Mouse (Mus musculus) thymus, postnatal 14 days (tissue): ENCODE results near the gene Slc25a20.
A peak's percentile ranks its signal among the peaks of the same experiment; 100 is the strongest.

Source experiments
- DNase-seq: peaks from one replicate; pipeline ENCODE4 v3.0.0; 2021

The Slc25a20 gene

DNA sequence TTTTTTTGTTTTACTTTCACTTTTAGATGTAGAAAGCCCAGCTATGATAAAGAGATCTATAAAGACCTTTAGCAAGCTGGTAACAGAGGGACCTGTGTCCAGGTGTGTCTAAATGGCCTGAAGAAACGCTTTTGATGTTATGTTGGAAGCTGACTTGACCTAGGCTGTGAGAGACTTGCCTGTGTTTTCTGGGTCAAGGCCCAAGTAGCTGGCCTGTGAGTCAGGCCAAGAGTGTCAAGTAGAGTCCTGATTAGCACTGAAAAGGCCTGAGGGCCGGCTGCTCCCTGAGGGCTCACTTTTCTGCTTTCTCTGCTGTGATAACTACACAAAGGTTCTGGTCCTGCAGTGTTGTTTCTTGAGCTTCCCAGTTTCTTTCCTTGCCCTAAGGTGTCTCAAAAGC is 25.8 kb downstream of the Slc25a20 start:
- no peak for DNase-seq

DNA sequence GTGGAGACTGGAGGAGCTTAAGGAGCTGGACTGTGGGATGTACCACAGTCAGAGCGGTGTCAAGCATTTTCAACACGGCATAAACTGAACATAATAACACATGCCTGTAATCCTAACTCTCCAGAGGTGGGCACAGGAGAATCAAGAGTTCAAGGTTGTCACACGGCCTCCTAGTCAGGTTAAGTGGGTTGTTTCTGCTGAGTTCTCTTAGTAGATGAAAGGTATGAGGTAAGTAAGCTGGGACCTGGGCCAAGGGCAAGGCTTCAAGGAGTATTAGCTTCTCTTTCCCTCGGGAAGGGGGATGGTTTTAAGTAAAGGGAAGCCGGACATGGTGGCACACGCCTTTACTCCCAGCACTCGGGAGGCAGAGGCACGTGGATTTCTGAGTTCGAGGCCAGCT is 26.6 kb downstream of the Slc25a20 start:
- no peak for DNase-seq

DNA sequence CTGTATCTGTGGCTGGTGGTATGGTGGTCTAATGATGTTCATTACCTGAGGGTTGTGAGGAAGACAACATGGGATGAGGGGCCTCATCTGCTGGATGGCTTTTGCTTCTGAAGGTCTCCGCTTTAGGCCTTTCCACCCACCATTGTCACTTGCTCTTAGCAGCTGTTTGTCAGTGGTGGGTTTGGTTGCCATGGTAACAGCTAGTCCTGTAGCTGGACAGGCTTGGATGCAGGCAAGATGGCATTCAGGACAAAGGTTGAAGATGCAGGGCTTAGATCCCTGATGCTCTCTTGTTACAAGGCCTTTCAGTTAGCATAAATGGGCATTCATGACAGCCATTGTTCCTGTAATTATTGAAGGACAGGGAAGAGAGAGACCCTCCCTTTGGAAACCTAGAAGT is 27.2 kb downstream of the Slc25a20 start, which contains the start of gene Prkar2a:
TSS of gene Prkar2a (plus strand) at position 209 of the 400 bp plus-strand sequence.
- no peak for DNase-seq

DNA sequence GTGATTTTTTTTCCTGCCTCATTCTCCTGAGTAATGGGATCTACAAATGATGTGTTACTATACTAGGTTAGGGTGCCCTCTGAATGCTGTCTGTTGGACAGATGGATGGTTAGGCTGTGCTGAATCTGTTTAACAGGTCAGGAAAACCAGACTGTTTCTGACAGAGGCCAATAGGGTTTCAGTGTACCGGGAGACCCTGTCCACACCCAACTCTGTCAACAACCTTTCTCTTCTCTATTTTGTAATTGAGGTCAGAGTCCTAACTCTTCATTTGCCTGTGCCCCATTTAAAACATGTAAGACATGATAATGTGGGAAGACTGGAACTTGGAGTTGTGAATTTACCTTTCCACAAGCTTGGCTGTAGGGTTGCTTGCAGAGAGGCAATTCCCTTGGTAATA is 28.1 kb downstream of the Slc25a20 start:
- no peak for DNase-seq

GRCm38 (mm10) chr9:108690914-108691313 is 29.0 kb downstream of the Slc25a20 start:
- DNase-seq, result no peak

DNA sequence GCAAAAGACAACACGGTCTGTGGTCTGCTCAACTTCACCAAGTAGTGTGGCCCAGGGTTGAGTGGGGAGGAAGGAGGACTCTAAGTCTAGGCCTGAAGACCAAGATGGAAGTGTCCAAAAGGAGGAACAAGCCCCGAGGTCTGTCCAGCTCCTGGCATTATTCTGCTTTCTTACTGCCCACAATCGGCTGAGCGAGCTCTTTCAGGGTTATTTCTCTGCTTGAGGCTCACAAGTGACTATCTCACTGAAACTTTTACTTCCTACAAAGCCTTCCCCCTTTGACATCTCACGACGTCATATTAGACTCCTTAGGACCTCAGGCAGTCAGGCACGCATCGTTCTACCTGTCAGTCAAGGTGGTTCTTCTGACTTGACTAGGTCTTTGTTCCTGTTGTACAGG is 29.5 kb downstream of the Slc25a20 start:
- no peak for DNase-seq

DNA sequence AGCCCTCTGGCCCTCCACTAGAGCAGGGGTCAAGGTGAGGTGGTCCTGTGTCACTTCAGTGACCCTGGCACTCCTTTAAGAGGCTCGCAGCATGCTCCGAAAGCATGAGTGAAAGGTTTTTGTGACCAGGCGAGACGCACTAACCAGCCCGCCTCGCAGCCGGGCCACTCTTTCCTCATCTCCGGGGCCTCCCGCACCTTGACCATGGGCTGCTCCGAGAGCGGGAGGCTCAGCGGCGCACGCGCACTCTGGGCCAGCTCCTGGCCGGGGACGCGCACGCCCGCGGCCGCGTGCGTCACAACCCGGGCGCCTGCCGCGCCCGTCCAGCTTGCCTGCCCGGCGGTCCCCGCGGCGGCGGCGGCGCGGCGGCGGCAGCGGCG is 29.9 kb downstream of the Slc25a20 start:
- peak; percentile 65 for DNase-seq

- peak; percentile 46 for DNase-seq
Observed at GRCm38 (mm10) chr9:108692226-108693041, 30.5 kb downstream of the Slc25a20 start.

- no peak for DNase-seq
Observed at GRCm38 (mm10) chr9:108693946-108694345, 32.1 kb downstream of the Slc25a20 start.

DNA sequence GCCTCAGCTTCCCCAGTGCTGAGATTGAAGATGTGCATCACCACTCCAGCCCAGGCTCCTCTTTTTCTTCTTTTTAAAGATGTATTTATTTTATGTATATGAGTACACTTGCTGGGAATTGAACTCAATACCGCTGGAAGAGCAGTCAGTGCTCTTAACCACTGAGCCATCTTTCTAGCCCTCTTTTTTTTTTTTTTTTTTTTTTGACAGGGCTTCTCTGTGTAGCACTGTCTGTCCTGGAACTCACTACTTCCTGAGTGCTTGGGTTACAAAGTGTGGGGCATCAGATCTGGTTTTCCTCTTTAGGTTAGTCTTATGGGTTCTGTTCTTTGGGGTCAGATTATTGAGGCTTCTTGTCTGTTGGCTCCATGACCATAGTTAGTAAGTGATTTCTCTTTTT is 32.6 kb downstream of the Slc25a20 start:
- DNase-seq, result no peak

DNA sequence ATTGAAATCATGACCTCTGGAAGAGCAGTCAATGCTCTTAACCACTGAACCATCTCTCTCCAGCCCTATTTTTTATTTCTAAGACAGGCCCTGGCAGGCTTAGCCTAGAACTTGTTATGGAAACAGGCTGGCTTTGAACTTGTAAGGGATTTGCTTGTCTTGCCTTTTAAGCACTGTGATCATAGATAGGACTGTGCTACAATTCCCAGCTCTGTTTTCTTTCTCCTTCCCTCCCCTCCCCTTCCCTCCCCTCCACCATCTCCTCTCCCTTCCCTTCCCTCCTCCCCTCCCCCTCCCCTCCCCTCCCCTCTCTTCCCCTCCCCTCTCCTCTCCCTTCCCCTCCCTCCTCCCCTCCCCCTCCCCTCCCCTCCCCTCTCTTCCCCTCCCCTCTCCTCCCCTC is 40.6 kb downstream of the Slc25a20 start:
- no peak for DNase-seq

DNA sequence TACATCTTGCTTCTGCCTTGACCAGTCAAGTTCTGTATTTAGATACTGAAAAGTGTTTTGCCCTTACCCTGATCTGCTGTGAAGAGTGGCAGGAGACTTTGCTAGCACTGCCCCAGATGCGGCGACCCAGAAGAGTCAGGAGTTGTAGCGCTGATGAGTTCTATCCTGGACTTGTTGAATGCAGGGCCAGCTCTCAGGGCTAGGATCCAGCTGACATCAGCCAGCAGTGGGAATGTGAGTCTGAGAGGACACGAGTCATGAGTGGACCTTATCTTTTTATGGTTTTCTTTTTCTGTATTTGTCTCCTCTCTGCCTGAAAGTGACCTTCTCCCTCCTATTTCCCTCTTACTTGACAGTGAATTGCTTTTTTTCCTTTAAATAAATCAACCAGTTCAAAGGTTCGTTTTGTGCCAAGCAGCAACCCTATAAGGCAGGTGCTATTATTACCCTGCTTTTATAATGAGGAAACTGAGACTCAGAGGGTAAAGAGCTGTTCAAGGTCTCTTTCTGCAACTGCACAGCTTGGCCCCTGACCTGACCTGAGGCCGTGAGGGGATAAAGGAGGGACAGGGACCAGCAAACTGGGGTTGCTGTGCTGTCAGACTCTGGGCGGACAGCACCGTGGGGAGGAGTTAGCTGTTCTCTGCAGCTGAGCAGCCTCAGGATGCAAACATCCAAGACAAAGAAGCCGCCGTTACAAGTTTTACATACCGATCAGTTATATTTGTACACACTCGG is 41.7 kb downstream of the Slc25a20 start:
- no peak for DNase-seq

DNA sequence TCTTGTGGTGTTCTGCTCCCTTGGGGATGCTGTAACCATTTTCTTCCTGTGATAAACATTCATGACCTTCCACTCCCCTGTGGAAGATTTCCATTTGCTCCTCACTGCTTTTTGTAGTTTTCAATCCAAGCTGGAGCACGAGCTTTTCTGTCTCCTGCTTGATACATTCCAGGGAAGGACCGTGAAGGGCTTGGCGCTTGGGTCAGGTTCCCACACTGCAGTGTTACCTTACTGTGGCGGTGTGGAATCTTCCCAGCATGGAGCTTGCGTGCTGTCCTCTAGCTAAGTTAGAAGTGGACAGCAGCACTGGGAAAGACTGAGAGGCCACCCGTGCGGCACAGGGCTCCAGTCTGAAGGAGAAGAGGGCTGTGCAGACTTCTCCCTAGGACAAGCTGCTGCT is 42.7 kb downstream of the Slc25a20 start:
- no peak for DNase-seq

- DNase-seq, result no peak
Observed at GRCm38 (mm10) chr9:108707212-108707611, 45.3 kb downstream of the Slc25a20 start.

GRCm38 (mm10) chr9:108708833-108709232 is 46.9 kb downstream of the Slc25a20 start:
- no peak for DNase-seq

- DNase-seq, result no peak
Observed at GRCm38 (mm10) chr9:108710767-108711166, 48.9 kb downstream of the Slc25a20 start.

- no peak for DNase-seq
Observed at GRCm38 (mm10) chr9:108716199-108716598, 54.3 kb downstream of the Slc25a20 start.

GRCm38 (mm10) chr9:108723751-108724150 is 61.9 kb downstream of the Slc25a20 start:
- DNase-seq, result no peak

DNA sequence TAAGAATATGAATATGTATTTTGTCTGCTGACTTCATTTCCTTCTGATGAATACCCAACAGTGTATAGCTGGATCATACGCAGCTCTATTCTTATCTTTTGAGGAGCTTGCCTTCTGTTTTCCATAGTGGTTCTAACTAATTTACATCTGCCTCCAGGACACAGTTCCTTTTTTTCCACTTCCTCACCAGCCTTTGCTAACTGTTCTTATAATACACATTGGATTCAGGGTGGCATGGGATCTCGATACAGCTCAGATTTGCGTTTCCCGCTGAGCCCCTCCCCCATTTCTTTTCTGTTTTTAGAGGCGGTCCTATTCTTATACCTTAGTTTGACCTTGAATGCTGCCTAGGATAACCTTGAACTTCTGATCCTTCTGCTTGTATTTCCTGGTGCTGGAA is 64.2 kb downstream of the Slc25a20 start:
- DNase-seq, result no peak

DNA sequence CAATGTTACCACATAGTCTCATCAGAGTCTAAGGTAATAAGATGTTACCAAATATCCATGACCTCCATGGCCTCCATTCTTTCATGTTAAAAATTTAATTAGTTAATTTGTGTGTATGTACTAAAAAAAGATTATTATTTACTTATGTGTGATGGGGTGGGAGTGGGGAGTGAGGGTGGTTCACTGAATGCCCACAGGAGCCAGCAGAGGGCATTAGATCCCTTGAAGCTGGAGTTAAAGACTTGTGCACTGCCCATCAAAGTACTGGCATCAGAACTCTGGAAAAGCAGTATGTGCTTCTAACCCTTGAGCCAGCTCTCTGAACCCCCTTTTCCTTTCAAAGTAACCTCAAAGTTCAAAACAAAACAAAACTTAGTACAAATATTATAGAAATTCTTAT is 67.2 kb downstream of the Slc25a20 start:
- DNase-seq, result no peak

DNA sequence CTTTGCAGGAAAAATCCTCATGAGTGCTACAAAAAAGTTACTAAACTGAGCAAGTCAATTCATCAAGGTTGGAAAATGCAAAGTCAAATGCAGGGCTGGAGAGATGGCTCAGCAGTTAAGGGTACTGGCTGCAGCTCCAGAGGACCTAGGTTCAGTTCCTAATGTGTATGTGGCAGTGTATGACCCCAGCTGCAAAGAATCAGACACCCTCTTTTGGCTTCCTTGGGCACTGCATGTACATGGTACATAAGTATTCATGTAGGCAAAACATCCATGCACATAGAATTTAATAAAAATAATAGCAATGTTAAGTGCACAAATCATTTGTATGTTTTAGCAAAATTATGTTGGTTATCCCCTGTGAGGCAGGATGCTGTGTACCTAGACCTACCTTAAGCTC is 70.6 kb downstream of the Slc25a20 start:
- peak; percentile 5 for DNase-seq
